Mouse (Mus musculus): Measurements from ENCODE around the gene Myh10.
"Not testable (repeated sequence)": the region's sequence is repeated elsewhere in the genome, so short reads cannot be mapped to it uniquely, and the experiment has no call there.

The Myh10 gene

GRCm38 (mm10) chr11:68790720-68791119 is 99.4 kb downstream of the Myh10 start:
- in situ Hi-C loops (cut with MseI, MboI), result no loop called here

- in situ Hi-C loops (cut with MseI, MboI), result no loop called here
Measured at GRCm38 (mm10) chr11:68791794-68792193, 100.4 kb downstream of the Myh10 start.

GRCm38 (mm10) chr11:68798258-68798657 is 106.9 kb downstream of the Myh10 start:
- in situ Hi-C loops (cut with MseI, MboI), result no loop called here

- in situ Hi-C loops (cut with MseI, MboI), result no loop called here
Measured at GRCm38 (mm10) chr11:68805148-68805547, 113.8 kb downstream of the Myh10 start.

- in situ Hi-C loops (cut with MseI, MboI), result no loop called here
Measured at GRCm38 (mm10) chr11:68807787-68808186, 116.4 kb downstream of the Myh10 start.

GRCm38 (mm10) chr11:68811881-68812577 is 120.7 kb downstream of the Myh10 start:
- in situ Hi-C loops (cut with MseI, MboI), result no loop called here

- in situ Hi-C loops (cut with MseI, MboI), result no loop called here
Measured at GRCm38 (mm10) chr11:68818416-68818815, 127.1 kb downstream of the Myh10 start.

GRCm38 (mm10) chr11:68819226-68819805 is 128.0 kb downstream of the Myh10 start:
- in situ Hi-C loops (cut with MseI, MboI), result no loop called here

- in situ Hi-C loops (cut with MseI, MboI), result no loop called here
Measured at GRCm38 (mm10) chr11:68822326-68822725, 131.0 kb downstream of the Myh10 start.

GRCm38 (mm10) chr11:68826735-68827134 is 135.4 kb downstream of the Myh10 start:
- in situ Hi-C loops (cut with MseI, MboI), result no loop called here

GRCm38 (mm10) chr11:68831580-68831979 is 140.2 kb downstream of the Myh10 start:
- in situ Hi-C loops (cut with MseI, MboI), result not testable (repeated sequence)

GRCm38 (mm10) chr11:68832793-68833192 is 141.4 kb downstream of the Myh10 start:
- in situ Hi-C loops (cut with MseI, MboI), result no loop called here

GRCm38 (mm10) chr11:68833593-68833992 is 142.2 kb downstream of the Myh10 start:
- in situ Hi-C loops (cut with MseI, MboI), result no loop called here

- in situ Hi-C loops (cut with MseI, MboI), result no loop called here
Measured at GRCm38 (mm10) chr11:68835034-68835433, 143.7 kb downstream of the Myh10 start.

- in situ Hi-C loops (cut with MseI, MboI), result no loop called here
Measured at GRCm38 (mm10) chr11:68839606-68840005, 148.2 kb downstream of the Myh10 start.

- in situ Hi-C loops (cut with MseI, MboI), result no loop called here
Measured at GRCm38 (mm10) chr11:68850862-68851261, 159.5 kb downstream of the Myh10 start.

GRCm38 (mm10) chr11:68851644-68852485 is 160.5 kb downstream of the Myh10 start:
- in situ Hi-C loops (cut with MseI, MboI), result no loop called here

GRCm38 (mm10) chr11:68852486-68852901 is 161.1 kb downstream of the Myh10 start:
- in situ Hi-C loops (cut with MseI, MboI), result no loop called here

GRCm38 (mm10) chr11:68852932-68853409 is 161.6 kb downstream of the Myh10 start:
- in situ Hi-C loops (cut with MseI, MboI), result no loop called here

- in situ Hi-C loops (cut with MseI, MboI), result no loop called here
Measured at GRCm38 (mm10) chr11:68853611-68854401, 162.4 kb downstream of the Myh10 start.

- in situ Hi-C loops (cut with MseI, MboI), result no loop called here
Measured at GRCm38 (mm10) chr11:68854621-68855020, 163.3 kb downstream of the Myh10 start.

GRCm38 (mm10) chr11:68857329-68857728 is 166.0 kb downstream of the Myh10 start:
- in situ Hi-C loops (cut with MseI, MboI), result no loop called here

Data from mouse trophoblast stem cell (cell line).